Mouse (Mus musculus): ENCODE measurements around the gene Epgn.

Epgn gene

GRCm38 (mm10) chr5:91027164-91027563 is at the start of gene Epgn:
Gene Epgn, plus strand, starts transcription at chr5:91027464.
- DNase-seq (ENCODE audit: low read depth, low spot score), result no peak

- DNase-seq (ENCODE audit: low read depth, low spot score), result no peak
These were observed 47.0 kb upstream of the Epgn start for GRCm38 (mm10) chr5:90980297-90980696.

GRCm38 (mm10) chr5:90987605-90988004 is 39.7 kb upstream of the Epgn start:
- DNase-seq (ENCODE audit: low read depth, low spot score), result no peak

DNA sequence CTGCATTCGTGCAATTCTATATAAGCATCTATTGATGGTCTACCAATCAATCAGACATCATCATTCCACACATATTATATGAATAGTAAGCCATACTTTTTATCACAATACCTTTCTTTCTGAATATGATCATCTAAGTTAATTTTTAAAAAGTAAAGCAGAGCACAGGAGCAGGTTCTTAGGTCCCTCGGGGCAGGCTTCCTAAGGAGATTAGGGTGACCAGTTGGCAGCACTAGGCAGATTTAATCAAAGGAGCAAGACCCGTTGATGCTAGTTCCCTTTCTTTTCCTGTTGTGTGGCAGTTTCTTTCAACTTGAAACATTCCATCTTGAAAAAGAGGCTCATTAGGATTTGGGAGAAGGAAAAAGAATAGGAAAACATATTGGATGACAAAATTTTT is 39.1 kb upstream of the Epgn start:
- DNase-seq (ENCODE audit: low read depth, low spot score), result no peak

- DNase-seq (ENCODE audit: low read depth, low spot score), result no peak
These were observed 38.7 kb upstream of the Epgn start for GRCm38 (mm10) chr5:90988592-90988991.

DNA sequence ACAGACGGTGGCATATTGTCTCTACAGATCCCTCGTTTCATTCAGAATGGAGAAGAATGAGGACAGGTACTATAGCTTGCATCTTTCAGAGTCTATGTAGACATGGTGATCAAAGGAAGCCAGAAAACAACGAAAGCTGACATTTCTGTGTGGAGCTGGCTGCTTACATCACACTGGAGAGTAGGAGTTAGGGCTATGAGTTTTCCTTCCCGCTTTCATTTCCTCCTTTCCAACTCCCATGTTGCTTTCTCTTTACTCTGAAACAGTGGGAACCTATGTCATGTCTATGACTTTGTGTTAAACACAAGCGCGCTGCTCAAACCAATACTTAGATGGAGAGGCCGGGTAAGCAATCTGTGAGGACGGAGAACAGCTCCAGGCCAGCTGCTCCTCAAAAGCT is 27.3 kb upstream of the Epgn start:
- DNase-seq (ENCODE audit: low read depth, low spot score), result no peak

DNA sequence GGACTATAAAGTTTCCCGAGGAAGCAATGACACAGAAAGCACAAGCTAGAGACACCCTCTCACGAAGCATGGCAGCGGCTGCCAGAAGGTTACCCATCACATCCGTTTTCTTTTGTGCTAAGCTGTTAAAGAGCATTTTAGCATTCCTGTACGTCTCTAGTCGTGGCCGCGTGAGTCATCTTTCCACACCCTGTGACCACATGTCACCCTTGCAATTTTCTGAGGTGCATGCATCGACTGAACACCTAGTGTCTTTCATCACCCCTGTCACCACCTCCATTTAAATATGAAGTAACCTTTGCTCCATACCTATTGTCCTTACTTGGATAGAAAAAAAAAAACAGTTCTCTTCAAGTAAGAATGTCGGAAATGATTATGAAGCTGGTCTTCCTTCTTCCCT is 12.0 kb upstream of the Epgn start:
- DNase-seq (ENCODE audit: low read depth, low spot score), result no peak

GRCm38 (mm10) chr5:91023114-91023513 is 4.2 kb upstream of the Epgn start:
- no peak for DNase-seq (ENCODE audit: low read depth, low spot score)

DNA sequence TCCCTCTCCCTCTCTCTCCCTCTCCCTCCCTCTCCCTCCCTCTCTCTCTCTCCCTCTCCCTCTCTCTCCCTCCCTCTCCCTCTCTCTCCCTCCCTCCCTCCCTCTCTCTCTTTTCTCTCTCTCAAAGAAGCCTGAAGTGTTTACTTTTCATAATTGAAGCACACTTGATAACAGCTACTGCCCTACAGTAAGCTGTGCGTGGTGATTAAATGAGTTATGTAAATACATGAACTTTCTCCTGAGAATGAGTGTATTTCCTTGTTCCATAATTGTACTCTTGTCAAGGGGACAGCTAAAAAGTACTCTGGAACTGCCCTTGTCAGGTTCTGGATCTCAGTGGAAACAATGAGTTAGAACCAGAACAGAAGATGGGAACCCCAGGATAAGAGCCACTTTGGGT is 576 bp downstream of the Epgn start:
- no peak for DNase-seq (ENCODE audit: low read depth, low spot score)

- DNase-seq (ENCODE audit: low read depth, low spot score), result no peak
These were observed 3.4 kb downstream of the Epgn start for GRCm38 (mm10) chr5:91030629-91031028.

DNA sequence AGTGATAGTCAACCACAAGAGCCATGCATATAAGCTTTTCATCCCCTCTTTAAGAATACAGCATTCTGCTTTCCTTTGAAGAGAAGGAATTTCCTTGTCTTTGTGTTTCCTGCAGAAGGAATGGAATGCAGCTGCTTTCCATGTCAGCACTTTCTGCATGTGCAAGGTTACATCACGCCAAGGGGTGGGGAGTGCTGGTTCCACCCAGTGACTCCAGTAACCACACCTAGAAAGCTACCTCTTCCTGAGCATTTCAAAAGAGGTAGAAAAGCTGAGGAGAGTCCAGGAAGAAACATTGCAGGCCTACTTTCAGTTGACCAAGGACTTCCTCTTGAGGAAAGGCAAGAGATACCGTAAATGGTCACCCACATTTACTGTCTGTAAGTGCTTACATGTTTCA is 8.1 kb downstream of the Epgn start:
- DNase-seq (ENCODE audit: low read depth, low spot score), result no peak

DNA sequence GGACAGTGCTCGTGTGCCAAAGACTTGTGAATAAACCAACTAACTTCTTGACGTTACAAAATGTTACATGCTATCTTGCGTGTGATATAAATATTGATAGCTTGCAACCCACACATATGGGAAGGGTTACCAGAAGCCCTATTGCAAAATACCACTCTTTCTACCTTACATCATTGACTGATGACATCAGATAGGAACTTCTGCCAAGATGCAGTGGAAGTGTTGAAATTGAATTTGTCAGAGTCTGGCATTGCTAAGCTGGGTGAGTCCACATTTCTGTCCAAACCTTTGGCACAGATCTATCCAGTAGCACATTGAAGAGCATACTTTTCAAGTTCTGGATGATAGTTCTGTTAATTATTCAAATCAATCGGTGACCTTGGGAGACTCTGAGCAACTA is 9.4 kb downstream of the Epgn start:
- DNase-seq (ENCODE audit: low read depth, low spot score), result peak; percentile 63

DNA sequence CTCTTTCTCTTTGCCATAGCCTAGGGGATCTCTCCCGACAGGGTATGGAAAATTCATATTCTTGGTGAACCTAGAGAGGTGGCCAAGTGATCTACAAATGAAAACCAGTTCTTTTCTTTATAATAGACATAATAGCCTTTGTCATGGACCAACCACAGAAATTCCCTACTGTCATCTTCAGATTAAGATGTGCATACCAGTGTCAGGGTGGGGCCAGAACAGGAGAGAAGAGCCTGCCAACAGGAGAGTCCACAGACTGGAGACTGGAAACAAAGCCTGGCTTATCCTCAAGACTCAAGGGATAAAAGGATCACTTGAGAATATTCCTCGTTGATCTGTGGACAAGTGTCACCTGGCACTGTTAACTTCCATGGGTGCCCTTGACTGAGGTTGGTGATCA is 10.5 kb downstream of the Epgn start:
- no peak for DNase-seq (ENCODE audit: low read depth, low spot score)

DNA sequence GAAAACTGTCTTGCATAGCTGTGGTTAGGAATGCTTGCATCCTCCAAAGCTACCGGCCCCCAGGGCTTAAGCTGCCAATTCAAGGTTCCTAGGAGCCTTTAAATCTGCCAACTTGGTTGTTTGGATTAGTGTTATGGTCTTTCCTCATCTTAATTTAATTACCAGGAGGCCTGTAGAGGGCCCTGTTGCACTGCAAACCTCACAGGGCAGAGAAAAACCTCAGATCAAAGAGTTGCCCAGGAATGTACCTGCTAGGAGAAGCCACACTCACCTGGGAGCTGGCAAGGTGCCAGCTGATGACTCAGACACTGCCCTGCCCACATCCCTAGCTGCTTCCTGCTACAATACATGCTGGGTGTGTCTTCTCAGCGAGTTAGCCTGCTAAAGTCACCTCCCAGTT is 11.3 kb downstream of the Epgn start:
- peak; percentile 10 for DNase-seq (ENCODE audit: low read depth, low spot score)

DNA sequence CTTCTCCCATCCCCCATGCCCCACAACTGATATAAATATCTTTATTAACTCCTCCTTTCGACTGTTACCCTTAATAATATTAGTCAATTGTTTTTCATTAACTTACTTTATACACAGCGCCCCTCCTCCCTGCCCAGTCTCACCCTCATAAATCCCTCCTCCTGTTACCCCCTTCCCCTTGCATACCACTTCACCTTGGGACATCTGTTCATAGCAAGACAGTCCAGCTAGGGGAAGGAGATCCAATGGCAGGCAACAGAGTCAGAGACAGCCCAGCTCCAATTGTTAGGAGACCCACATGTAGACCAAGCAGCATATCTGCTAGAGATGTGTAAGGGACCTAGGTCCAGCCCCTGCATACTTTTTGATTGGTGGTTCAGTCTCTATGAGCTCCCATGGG is 11.7 kb downstream of the Epgn start:
- no peak for DNase-seq (ENCODE audit: low read depth, low spot score)

GRCm38 (mm10) chr5:91047987-91048386 is 20.7 kb downstream of the Epgn start:
- DNase-seq (ENCODE audit: low read depth, low spot score), result no peak

DNA sequence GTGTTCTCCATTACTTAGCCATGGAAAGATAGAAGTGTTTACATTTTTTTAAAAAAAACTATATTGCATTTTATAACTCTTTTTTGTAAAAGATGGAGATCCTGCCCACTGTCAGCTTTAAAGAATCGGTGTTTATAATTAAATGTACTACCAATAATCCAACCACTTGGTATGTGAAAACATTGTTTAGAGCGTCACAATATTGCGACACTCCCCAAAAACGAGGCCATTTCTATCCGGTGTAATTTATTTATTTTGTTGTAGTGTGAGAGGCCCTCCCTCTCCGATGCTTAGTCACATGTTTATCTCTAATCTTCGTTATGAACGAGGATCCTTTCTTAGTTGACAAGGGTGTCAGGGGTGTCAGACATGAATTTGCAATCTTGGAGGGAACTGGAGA is 21.1 kb downstream of the Epgn start:
- DNase-seq (ENCODE audit: low read depth, low spot score), result no peak

GRCm38 (mm10) chr5:91072340-91072739 is 45.1 kb downstream of the Epgn start:
- DNase-seq (ENCODE audit: low read depth, low spot score), result no peak

DNA sequence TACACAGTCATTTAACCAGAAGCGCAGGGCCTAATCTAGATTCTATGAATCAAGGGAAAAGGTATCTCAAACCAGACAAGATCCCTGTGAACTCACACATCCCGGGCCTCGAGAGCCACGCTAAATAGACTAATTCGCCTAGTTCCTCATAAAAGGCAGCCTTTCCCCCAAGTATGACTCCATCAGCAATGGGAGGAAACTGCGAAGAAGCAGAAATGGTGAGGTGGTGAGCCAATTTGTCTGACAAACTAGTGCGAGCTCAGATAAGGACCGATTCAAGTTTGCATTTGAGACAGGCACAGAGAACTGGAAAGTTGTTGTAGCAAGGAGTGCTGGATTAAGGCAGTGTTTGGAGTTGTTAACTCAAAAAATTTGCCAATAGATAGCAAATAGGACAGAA is 46.4 kb downstream of the Epgn start:
- no peak for DNase-seq (ENCODE audit: low read depth, low spot score)

GRCm38 (mm10) chr5:91074026-91074425 is 46.8 kb downstream of the Epgn start:
- DNase-seq (ENCODE audit: low read depth, low spot score), result no peak

DNA sequence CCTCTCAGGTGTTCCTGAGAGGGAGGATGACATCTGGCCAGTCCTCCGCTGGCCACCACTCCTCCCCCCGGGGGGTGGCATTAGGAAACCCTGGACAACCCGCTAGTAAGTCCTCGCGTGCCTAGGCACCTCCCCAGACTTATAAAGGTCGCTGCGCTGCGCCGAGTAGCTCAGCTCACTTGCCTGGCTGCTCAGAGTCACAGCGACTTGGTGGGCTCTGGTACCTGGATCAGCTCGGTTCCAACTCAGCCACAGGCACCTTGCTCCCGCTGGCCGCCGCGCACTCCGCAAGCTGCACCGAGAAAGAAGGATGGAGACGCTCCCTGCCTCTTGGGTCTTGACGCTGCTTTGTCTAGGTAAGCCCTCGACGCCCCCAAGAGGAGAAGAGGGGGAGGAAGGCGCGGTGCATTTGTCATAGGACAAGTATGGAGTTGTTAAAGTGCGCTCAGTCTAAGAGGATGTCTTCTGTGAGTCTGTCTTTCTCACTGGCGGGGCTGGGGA is 47.2 kb downstream of the Epgn start, which contains the start of gene Ereg:
Gene Ereg, plus strand, starts transcription at position 173 of the 501 bp plus-strand sequence.
- DNase-seq (ENCODE audit: low read depth, low spot score), result no peak

GRCm38 (mm10) chr5:91075021-91075420 is 47.8 kb downstream of the Epgn start:
- DNase-seq (ENCODE audit: low read depth, low spot score), result no peak

DNA sequence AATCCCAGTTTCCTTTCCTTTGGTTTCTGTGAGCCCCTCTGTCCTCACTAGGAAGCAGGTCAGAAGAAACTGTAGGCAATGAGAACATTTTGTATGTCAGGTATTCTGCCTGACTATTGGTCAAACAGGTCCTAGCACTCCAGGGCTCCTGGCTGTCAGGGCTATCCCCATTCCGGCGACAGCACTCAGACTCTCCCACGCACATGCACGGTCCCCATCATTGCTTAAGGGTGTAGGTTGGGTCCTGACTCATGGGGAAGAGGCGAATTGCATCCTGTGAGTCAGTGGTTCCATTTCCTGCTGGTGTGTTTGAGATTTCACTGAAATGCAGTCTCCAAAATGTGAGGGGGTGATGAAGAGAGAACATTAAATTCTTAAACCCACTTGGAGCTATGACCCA is 55.8 kb downstream of the Epgn start:
- DNase-seq (ENCODE audit: low read depth, low spot score), result no peak

Data from skeletal muscle tissue, adult 2 months (tissue).